Mouse (Mus musculus): ENCODE measurements at regions not wholly inside any gene's neighbourhood (a gene's known extent, or its start where the extent isn't known, plus 50 kb on each side); places are given as distances from the start of the nearest gene placed in this dataset.

- Histone ChIP-seq H3K4me3 (ENCODE audit: low read depth, low read length) (no peak overlapping the region), H3K27ac (ENCODE audit: low read depth, low read length) (no peak overlapping the region), H3K9me3 (replicated peaks; ENCODE audit: control insufficient read depth, low read length) (no peaks in the 10 kb centered on the region), H3K27me3 (ENCODE audit: control insufficient read depth, insufficient read depth, low read length) (no peaks in the 10 kb centered on the region), H3K4me1 (ENCODE audit: control insufficient read depth, insufficient read depth, low read length) (no peaks in the 10 kb centered on the region), H3K4me2 (no peak overlapping the region), H3K9ac (ENCODE audit: low read depth, low read length) (no peak overlapping the region), H3K36me3 (ENCODE audit: control insufficient read depth, insufficient read depth, low read length) (no peaks in the 10 kb centered on the region)
- WGBS (ENCODE audit: insufficient replicate concordance), result 47% methylated on average over 10 of the region's 10 CpGs
- ATAC-seq (replicated peaks; ENCODE audit: insufficient number of reproducible peaks, low FRiP score, low TSS enrichment), result no peak
Measured at GRCm38 (mm10) chr10:25082930-25083329, 155.6 kb upstream of the Arg1 start.

GRCm38 (mm10) chr10:25072617-25073016 lies 145.3 kb upstream of the Arg1 start:
- H3K27ac ChIP-seq (ENCODE audit: low read depth, low read length), result no peak overlapping the region
- no peaks in the 10 kb centered on the region for H3K36me3 ChIP-seq (ENCODE audit: control insufficient read depth, insufficient read depth, low read length)
- H3K4me2 ChIP-seq, result no peak overlapping the region
- no peaks in the 10 kb centered on the region for H3K27me3 ChIP-seq (ENCODE audit: control insufficient read depth, insufficient read depth, low read length)
- H3K4me1 ChIP-seq (ENCODE audit: control insufficient read depth, insufficient read depth, low read length), result peaks cover 8% of the 10 kb centered on the region
- no peak overlapping the region for H3K4me3 ChIP-seq (ENCODE audit: low read depth, low read length)
- 67% methylated on average over 2 of the region's 2 CpGs for WGBS (ENCODE audit: insufficient replicate concordance)
- peaks cover 2% of the 10 kb centered on the region; the same call in 1 of the 2 replicates for H3K9me3 ChIP-seq (replicated peaks; ENCODE audit: control insufficient read depth, low read length)
- no peak for ATAC-seq (replicated peaks; ENCODE audit: insufficient number of reproducible peaks, low FRiP score, low TSS enrichment)
- H3K9ac ChIP-seq (ENCODE audit: low read depth, low read length), result no peak overlapping the region

- Histone ChIP-seq H3K9ac (ENCODE audit: low read depth, low read length) (no peak overlapping the region), H3K4me2 (no peak overlapping the region), H3K4me3 (ENCODE audit: low read depth, low read length) (no peak overlapping the region), H3K4me1 (ENCODE audit: control insufficient read depth, insufficient read depth, low read length) (peaks cover 8% of the 10 kb centered on the region), H3K9me3 (replicated peaks; ENCODE audit: control insufficient read depth, low read length) (peaks cover 2% of the 10 kb centered on the region; the same call in 1 of the 2 replicates), H3K27me3 (ENCODE audit: control insufficient read depth, insufficient read depth, low read length) (no peaks in the 10 kb centered on the region), H3K36me3 (ENCODE audit: control insufficient read depth, insufficient read depth, low read length) (no peaks in the 10 kb centered on the region), H3K27ac (ENCODE audit: low read depth, low read length) (no peak overlapping the region)
- no peak for ATAC-seq (replicated peaks; ENCODE audit: insufficient number of reproducible peaks, low FRiP score, low TSS enrichment)
- WGBS (ENCODE audit: insufficient replicate concordance), result 38% methylated on average over 8 of the region's 8 CpGs
Measured at GRCm38 (mm10) chr10:25068301-25068700, 141.0 kb upstream of the Arg1 start.

GRCm38 (mm10) chr10:25064701-25065362 lies 137.5 kb upstream of the Arg1 start:
- Histone ChIP-seq H3K27ac (ENCODE audit: low read depth, low read length) (no peak overlapping the region), H3K4me2 (no peak overlapping the region), H3K4me1 (ENCODE audit: control insufficient read depth, insufficient read depth, low read length) (peaks cover 11% of the 10 kb centered on the region), H3K9ac (ENCODE audit: low read depth, low read length) (no peak overlapping the region), H3K27me3 (ENCODE audit: control insufficient read depth, insufficient read depth, low read length) (no peaks in the 10 kb centered on the region), H3K9me3 (replicated peaks; ENCODE audit: control insufficient read depth, low read length) (no peaks in the 10 kb centered on the region; the same call in 1 of the 2 replicates), H3K4me3 (ENCODE audit: low read depth, low read length) (no peak overlapping the region), H3K36me3 (ENCODE audit: control insufficient read depth, insufficient read depth, low read length) (no peaks in the 10 kb centered on the region)
- ATAC-seq (replicated peaks; ENCODE audit: insufficient number of reproducible peaks, low FRiP score, low TSS enrichment), result no peak
- WGBS (ENCODE audit: insufficient replicate concordance), result 82% methylated on average over 6 of the region's 6 CpGs

- Histone ChIP-seq H3K36me3 (ENCODE audit: control insufficient read depth, insufficient read depth, low read length) (no peaks in the 10 kb centered on the region), H3K9ac (ENCODE audit: low read depth, low read length) (no peak overlapping the region), H3K4me3 (ENCODE audit: low read depth, low read length) (no peak overlapping the region), H3K27ac (ENCODE audit: low read depth, low read length) (no peak overlapping the region), H3K4me1 (ENCODE audit: control insufficient read depth, insufficient read depth, low read length) (peaks cover 3% of the 10 kb centered on the region; the same call in 1 of the 2 replicates), H3K9me3 (replicated peaks; ENCODE audit: control insufficient read depth, low read length) (no peaks in the 10 kb centered on the region), H3K4me2 (no peak overlapping the region), H3K27me3 (ENCODE audit: control insufficient read depth, insufficient read depth, low read length) (no peaks in the 10 kb centered on the region)
- 17% methylated on average over 13 of the region's 13 CpGs for WGBS (ENCODE audit: insufficient replicate concordance)
- peak; percentile 77 for ATAC-seq (replicated peaks; ENCODE audit: insufficient number of reproducible peaks, low FRiP score, low TSS enrichment)
Measured at GRCm38 (mm10) chr10:25061402-25062055, 134.2 kb upstream of the Arg1 start.

GRCm38 (mm10) chr10:25058694-25059093 lies 131.4 kb upstream of the Arg1 start:
- Histone ChIP-seq H3K27ac (ENCODE audit: low read depth, low read length) (no peak overlapping the region), H3K4me3 (ENCODE audit: low read depth, low read length) (no peak overlapping the region), H3K36me3 (ENCODE audit: control insufficient read depth, insufficient read depth, low read length) (no peaks in the 10 kb centered on the region), H3K27me3 (ENCODE audit: control insufficient read depth, insufficient read depth, low read length) (no peaks in the 10 kb centered on the region), H3K9ac (ENCODE audit: low read depth, low read length) (no peak overlapping the region), H3K9me3 (replicated peaks; ENCODE audit: control insufficient read depth, low read length) (no peaks in the 10 kb centered on the region), H3K4me1 (ENCODE audit: control insufficient read depth, insufficient read depth, low read length) (peaks cover 3% of the 10 kb centered on the region; the same call in 1 of the 2 replicates), H3K4me2 (no peak overlapping the region)
- WGBS (ENCODE audit: insufficient replicate concordance), result 82% methylated on average over 11 of the region's 11 CpGs
- no peak for ATAC-seq (replicated peaks; ENCODE audit: insufficient number of reproducible peaks, low FRiP score, low TSS enrichment)

GRCm38 (mm10) chr10:25051998-25052397 lies 124.7 kb upstream of the Arg1 start:
- ATAC-seq (replicated peaks; ENCODE audit: insufficient number of reproducible peaks, low FRiP score, low TSS enrichment), result no peak

GRCm38 (mm10) chr10:25051368-25051874 lies 124.1 kb upstream of the Arg1 start:
- Histone ChIP-seq H3K4me3 (ENCODE audit: low read depth, low read length) (no peak overlapping the region), H3K4me2 (no peak overlapping the region), H3K9ac (ENCODE audit: low read depth, low read length) (no peak overlapping the region), H3K27me3 (ENCODE audit: control insufficient read depth, insufficient read depth, low read length) (no peaks in the 10 kb centered on the region), H3K36me3 (ENCODE audit: control insufficient read depth, insufficient read depth, low read length) (no peaks in the 10 kb centered on the region), H3K27ac (ENCODE audit: low read depth, low read length) (no peak overlapping the region), H3K4me1 (ENCODE audit: control insufficient read depth, insufficient read depth, low read length) (no peaks in the 10 kb centered on the region), H3K9me3 (replicated peaks; ENCODE audit: control insufficient read depth, low read length) (no peaks in the 10 kb centered on the region)
- ATAC-seq (replicated peaks; ENCODE audit: insufficient number of reproducible peaks, low FRiP score, low TSS enrichment), result no peak
- WGBS (ENCODE audit: insufficient replicate concordance), result 68% methylated on average over 5 of the region's 5 CpGs

More at GRCm38 (mm10) chr10:25051998-25052397, 124.7 kb upstream of the Arg1 start:
- Histone ChIP-seq H3K4me1 (ENCODE audit: control insufficient read depth, insufficient read depth, low read length) (no peaks in the 10 kb centered on the region), H3K27me3 (ENCODE audit: control insufficient read depth, insufficient read depth, low read length) (no peaks in the 10 kb centered on the region), H3K27ac (ENCODE audit: low read depth, low read length) (no peak overlapping the region), H3K9ac (ENCODE audit: low read depth, low read length) (no peak overlapping the region), H3K4me3 (ENCODE audit: low read depth, low read length) (no peak overlapping the region), H3K36me3 (ENCODE audit: control insufficient read depth, insufficient read depth, low read length) (no peaks in the 10 kb centered on the region), H3K4me2 (no peak overlapping the region), H3K9me3 (replicated peaks; ENCODE audit: control insufficient read depth, low read length) (no peaks in the 10 kb centered on the region)
- WGBS (ENCODE audit: insufficient replicate concordance), result 70% methylated on average over 3 of the region's 3 CpGs
